Comparison of ENCODE assay signal across 14 mouse cellular contexts in genomic region chr10:21741575-21741974, GRCm38 (mm10).
DNase-seq lines count a peak whose midpoint lies in the region; ATAC-seq lines count a peak whose summit lies in the region.
"Had no signal": no experiment of that assay in that cellular context is flagged by ENCODE, and none has a peak within 500 bp of the region (broad histone marks: within the 10 kb centered on the region; RNA-seq: fewer than 3 reads in every experiment).

No protein-coding gene starts in this region.

- WGBS in kidney, embryonic 14.5 days, result 44% methylated on average over 8 of the region's 8 CpGs
- WGBS in midbrain, embryonic 16.5 days, result 58% methylated on average over 8 of the region's 8 CpGs

- ATAC-seq in kidney, embryonic 14.5 days (ENCODE audit: low FRiP score, low TSS enrichment), result no peak
- ATAC-seq in midbrain, embryonic 16.5 days, result peak; percentile 23; the same call in 1 of the 2 replicates
- ATAC-seq: intestine, embryonic 16.5 days had no signal

- H3K27ac ChIP-seq in kidney, embryonic 14.5 days (ENCODE audit: low read depth, low read length), result no peak overlapping the region
- no peak overlapping the region for H3K27ac ChIP-seq in midbrain, embryonic 16.5 days (ENCODE audit: low read length)
- H3K27ac ChIP-seq: embryonic facial prominence, embryonic 13.5 days had no signal

- H3K4me2 ChIP-seq in kidney, embryonic 14.5 days (replicated peaks; ENCODE audit: low read depth, low read length), result no peak overlapping the region
- H3K4me2 ChIP-seq in midbrain, embryonic 16.5 days (ENCODE audit: low read length), result no peak overlapping the region
- H3K4me2 ChIP-seq: embryonic facial prominence, embryonic 13.5 days had no signal

- no peaks in the 10 kb centered on the region for H3K27me3 ChIP-seq in kidney, embryonic 14.5 days (ENCODE audit: control insufficient read depth, insufficient read depth, low read length)
- no peaks in the 10 kb centered on the region for H3K27me3 ChIP-seq in midbrain, embryonic 16.5 days (ENCODE audit: control insufficient read depth, insufficient read depth, low read depth, low read length)
- H3K27me3 ChIP-seq: CH12.LX; embryonic facial prominence, embryonic 13.5 days had no signal

- no peaks in the 10 kb centered on the region for H3K36me3 ChIP-seq in kidney, embryonic 14.5 days (ENCODE audit: control insufficient read depth, insufficient read depth, low read length)
- H3K36me3 ChIP-seq in midbrain, embryonic 16.5 days (ENCODE audit: control insufficient read depth, insufficient read depth, low read length), result no peaks in the 10 kb centered on the region
- H3K36me3 ChIP-seq: embryonic facial prominence, embryonic 13.5 days had no signal

- H3K9me3 ChIP-seq in kidney, embryonic 14.5 days (ENCODE audit: control insufficient read depth, low read length), result no peaks in the 10 kb centered on the region
- no peaks in the 10 kb centered on the region for H3K9me3 ChIP-seq in midbrain, embryonic 16.5 days (replicated peaks; ENCODE audit: control insufficient read depth, low read length, poor library complexity, severe bottlenecking)
- H3K9me3 ChIP-seq: embryonic facial prominence, embryonic 13.5 days had no signal

- no peaks in the 10 kb centered on the region for H3K4me1 ChIP-seq in kidney, embryonic 14.5 days (ENCODE audit: control insufficient read depth, insufficient read depth, low read length)
- H3K4me1 ChIP-seq in midbrain, embryonic 16.5 days (ENCODE audit: control insufficient read depth, insufficient read depth, low read length), result no peaks in the 10 kb centered on the region; the same call in 1 of the 2 replicates

- H3K9ac ChIP-seq in kidney, embryonic 14.5 days (ENCODE audit: low read depth, low read length), result no peak overlapping the region
- H3K9ac ChIP-seq in midbrain, embryonic 16.5 days (ENCODE audit: low read depth, low read length), result no peak overlapping the region
- H3K9ac ChIP-seq: embryonic facial prominence, embryonic 13.5 days had no signal

- H3K4me3 ChIP-seq in kidney, embryonic 14.5 days (ENCODE audit: low read length), result no peak overlapping the region
- no peak overlapping the region for H3K4me3 ChIP-seq in midbrain, embryonic 16.5 days (ENCODE audit: low read depth, low read length)
- H3K4me3 ChIP-seq: embryonic facial prominence, embryonic 13.5 days had no signal

- intact Hi-C loops in gastrocnemius, postnatal 36 days (cut with DNase I), result loop anchor here (5.0 to 10.0 kb wide), 2 partner anchors 106 to 277 kb away; no protein-coding TSS in a partner anchor

- DNase-seq in kidney, adult 9 months, result peak; percentile 18
- DNase-seq in gastrocnemius, adult 8-10 months (ENCODE audit: low spot score in 2 of 2), result peak; percentile 50 to 69
- DNase-seq in gastrocnemius, postnatal 36 days, result peak; percentile 27 to 29
- DNase-seq in ovary, postnatal 36 days (ENCODE audit: low spot score), result no peak
- no peak for DNase-seq in right cerebral cortex, postnatal 10 days (ENCODE audit: low spot score in 2 of 2)
- DNase-seq: cerebellum, adult 11-12 months; lung, postnatal 4 days; right cerebral cortex, postnatal 14 days; thymus, adult 18-20 months had no signal

Comparison
In these comparisons a context has a peak if more than half of its experiments do, and no peak if none do; other contexts are left out.
1. DNase-seq: peak in kidney, adult 9 months (single experiment), gastrocnemius, adult 8-10 months (2 of 2) and gastrocnemius, postnatal 36 days (2 of 2); none in ovary, postnatal 36 days (single experiment) and right cerebral cortex, postnatal 10 days (0 of 2).